Mouse (Mus musculus): ENCODE data around the gene Sdhb.
A peak's percentile ranks its signal among the peaks of the same experiment; 100 is the strongest.

Gene Sdhb

DNA sequence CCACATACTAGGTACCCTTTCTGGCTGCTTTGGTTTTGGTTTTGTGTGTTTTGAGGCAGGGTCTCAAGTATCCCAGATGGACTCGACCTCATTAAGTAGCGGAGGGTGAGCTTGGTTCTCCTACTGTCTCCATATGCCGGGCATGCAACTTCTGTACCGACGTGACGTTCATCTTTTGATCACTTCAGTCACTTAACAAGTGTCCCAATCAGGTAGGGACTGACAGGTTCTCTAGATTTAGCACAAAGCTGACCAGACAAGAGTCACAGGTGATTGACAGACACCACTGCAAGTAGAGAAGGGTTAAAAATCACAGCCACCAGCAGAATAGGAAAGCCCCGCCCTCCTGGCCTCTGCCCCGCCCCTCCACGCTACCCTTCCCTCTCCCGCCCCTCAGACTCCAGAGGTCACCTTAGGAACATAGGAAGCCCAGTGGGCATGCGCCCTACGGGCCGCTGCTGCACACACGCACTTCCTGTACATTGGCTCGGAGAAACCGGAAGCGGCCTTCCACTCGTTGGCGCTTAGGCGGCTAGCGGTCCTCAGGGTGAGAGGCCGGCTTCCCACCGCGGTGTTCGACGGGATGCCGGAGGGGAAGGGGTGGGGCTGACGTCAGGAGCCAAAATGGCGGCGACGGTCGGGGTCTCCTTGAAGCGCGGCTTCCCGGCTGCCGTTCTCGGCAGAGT, at the start of gene Sdhb:
Gene Sdhb (plus strand): TSS at position 423 of the 686 bp plus-strand sequence.
- DNase-seq = peak; percentile 96 to 98

- DNase-seq = no peak
Observed at GRCm38 (mm10) chr4:140911416-140911815, 49.6 kb upstream of the Sdhb start.

DNA sequence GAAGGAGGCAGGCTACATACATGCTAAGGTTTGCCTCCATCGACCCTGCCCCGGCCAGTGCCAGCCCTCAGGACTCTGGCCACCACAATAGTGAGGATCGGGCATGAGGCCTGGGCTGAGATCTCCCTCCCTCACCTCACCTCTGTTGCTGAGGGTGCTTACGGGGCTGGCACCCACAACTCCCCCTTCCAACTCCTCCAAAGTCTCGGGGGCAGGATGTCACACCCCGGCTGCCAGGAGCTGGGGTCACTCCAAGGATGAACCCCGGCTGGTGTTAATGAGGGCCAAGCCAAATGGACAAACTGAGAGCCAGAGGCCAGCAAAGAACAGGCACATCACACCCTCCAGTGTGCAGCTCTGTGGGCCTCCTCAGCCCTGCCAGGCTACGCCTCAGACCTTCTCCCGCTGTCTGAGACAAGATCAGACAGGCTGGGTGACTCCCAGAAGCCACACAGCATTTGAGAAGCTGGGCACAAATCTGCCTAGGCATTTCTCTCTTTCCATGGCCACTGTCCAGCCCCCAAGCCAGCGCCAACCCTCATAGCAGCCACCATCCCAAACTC, 48.7 kb upstream of the Sdhb start:
- no peak for DNase-seq

GRCm38 (mm10) chr4:140913565-140913964, 47.4 kb upstream of the Sdhb start:
- no peak for DNase-seq

DNA sequence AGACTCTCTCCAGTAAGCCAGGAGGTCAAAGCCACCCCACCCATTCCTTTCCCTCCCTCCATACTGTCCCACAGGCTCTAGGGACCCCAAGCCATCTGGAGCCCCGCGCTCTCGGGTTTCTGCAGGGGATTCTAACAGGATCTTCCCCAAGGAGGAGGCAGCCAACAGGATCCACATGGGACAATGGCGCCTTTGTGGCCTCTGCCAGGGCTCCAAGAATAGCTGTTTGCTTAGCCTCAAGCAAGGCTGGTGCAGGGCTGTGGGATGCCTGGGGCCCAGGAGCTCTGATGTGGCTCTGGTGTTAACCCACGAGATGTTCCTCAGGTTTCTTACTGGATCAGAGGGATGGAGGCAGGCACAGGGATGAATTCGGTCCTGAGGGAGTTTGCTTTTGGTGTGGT, 46.3 kb upstream of the Sdhb start:
- no peak for DNase-seq

GRCm38 (mm10) chr4:140915235-140915634, 45.8 kb upstream of the Sdhb start:
- DNase-seq = no peak

DNA sequence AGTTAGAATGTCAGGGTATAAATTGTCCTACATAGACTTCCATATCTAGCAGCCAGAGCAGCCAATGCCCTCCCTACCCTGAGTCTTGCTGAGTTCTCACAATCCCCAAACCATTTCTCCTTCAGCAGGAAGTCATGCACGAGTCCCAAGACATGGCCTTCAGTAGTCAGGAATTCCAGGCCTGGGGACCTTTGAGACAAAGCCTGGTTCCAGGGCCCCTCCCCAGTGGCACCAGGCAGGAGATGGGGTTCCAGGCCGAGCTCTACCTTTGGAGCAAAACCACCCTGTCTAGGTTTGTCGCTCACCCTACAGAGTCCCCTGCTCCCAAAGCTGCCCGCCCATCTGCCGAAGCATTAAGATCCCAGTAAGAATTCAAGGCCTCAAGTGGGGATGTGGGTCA, 44.7 kb upstream of the Sdhb start:
- no peak for DNase-seq

- DNase-seq = no peak
Observed at GRCm38 (mm10) chr4:140917451-140917850, 43.6 kb upstream of the Sdhb start.

GRCm38 (mm10) chr4:140919974-140920836, 40.8 kb upstream of the Sdhb start:
- no peak for DNase-seq

- no peak for DNase-seq
Observed at GRCm38 (mm10) chr4:140922508-140922907, 38.5 kb upstream of the Sdhb start.

- DNase-seq = no peak
Observed at GRCm38 (mm10) chr4:140925648-140926047, 35.4 kb upstream of the Sdhb start.

DNA sequence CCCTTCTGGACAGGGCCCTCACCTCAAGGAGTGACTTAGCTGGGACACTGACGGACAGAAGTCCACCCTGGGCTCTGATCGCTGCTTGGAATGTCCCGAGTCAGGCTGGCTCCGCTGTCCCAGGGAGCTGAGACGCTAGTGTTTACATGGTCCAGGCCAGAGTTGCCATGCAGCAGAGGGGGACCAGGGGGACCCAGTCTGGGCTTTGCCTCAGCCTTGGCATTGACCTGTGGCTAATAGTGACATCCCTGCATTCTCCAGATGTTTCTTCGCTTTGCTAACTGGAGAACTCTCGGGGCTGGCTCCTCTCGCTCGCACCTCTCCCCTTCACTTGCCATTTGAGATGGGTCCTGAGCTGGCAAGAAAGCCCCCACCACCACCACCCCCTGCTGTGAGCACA, 32.7 kb upstream of the Sdhb start:
- DNase-seq = no peak

- DNase-seq = peak in 1 of 2 experiments; percentile 42
Observed at GRCm38 (mm10) chr4:140929745-140930144, 31.3 kb upstream of the Sdhb start.

- no peak for DNase-seq
Observed at GRCm38 (mm10) chr4:140930900-140931470, 30.0 kb upstream of the Sdhb start.

- DNase-seq = no peak
Observed at GRCm38 (mm10) chr4:140935643-140936042, 25.4 kb upstream of the Sdhb start.

DNA sequence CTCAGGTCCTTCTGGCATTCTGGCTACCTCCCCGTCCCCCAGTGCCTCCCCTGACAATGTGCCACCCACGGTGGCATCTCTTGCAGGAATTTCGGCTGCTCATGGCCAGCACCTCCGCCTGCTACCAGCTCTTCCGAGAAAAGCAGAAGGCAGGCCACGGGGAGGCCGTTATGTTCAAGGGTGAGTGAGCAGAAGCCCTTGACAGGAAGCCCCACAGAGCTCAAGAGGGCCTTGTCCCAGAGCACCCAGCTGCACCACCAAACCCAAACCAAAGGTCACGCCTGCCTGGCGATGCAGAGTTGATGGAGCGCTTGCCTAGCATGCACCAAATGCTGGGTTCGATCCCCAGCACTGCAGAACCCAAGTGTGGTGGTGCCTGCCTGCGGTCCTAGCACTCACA, 16.6 kb upstream of the Sdhb start:
- DNase-seq = no peak

GRCm38 (mm10) chr4:140944961-140945442, 16.0 kb upstream of the Sdhb start:
- no peak for DNase-seq

GRCm38 (mm10) chr4:140945571-140945970, 15.4 kb upstream of the Sdhb start:
- no peak for DNase-seq

DNA sequence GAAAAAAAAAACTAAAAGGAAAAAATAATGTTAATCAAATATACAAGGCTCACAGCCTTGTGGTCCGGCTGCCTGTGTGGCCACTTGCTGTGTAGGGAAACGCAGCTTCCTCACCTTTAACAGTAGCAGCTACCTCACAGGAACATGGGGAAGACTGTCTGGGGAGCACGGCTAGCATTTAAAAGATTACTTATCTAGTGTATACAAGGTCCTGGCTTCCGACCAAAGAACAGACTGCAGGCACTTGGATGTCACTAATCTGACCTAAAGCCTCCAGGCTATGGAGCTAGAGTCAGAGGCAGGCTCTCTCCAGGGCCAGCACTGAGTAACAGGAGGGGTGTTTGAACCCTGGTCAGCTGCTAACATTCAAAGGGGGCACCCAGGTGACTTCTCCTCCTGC, 15.0 kb upstream of the Sdhb start:
- no peak for DNase-seq

DNA sequence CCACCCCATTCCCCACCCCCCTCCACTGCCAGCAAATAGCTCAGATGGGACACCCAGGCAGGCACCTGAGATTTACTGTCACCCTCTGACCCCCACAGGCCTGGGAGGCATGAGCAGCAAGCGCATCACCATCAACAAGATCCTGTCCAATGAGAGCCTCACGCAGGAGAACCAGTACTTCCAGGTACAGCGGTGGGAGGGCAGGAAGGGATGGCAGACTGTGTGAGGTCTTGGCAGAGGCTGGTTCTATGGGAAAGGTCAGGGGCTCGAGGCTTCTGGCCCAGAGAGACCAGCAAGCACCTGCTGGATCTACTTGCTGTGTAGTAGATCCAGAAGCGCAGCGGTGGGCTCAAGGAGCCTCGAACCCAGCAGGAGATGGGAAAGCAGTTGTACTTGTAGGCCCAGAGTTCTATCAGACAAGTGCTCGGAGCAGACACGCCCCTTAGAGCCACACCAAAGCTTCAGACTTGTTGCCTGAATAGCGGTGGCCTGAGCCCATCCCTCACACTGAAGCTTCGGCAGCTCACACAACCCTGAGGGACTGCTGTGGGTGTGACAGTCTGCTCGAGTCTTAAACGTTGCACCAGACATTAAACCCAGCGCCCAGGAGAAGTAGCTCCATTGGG, 14.3 kb upstream of the Sdhb start:
- DNase-seq = no peak

- DNase-seq = no peak
Observed at GRCm38 (mm10) chr4:140947487-140948440, 13.2 kb upstream of the Sdhb start.

- DNase-seq = peak; percentile 43 to 70
Observed at GRCm38 (mm10) chr4:140948481-140948880, 12.5 kb upstream of the Sdhb start.

All from cerebellum, postnatal 10 days (tissue).